Mouse (Mus musculus): ENCODE measurements at regions not wholly inside any gene's neighbourhood (a gene's known extent, or its start where the extent isn't known, plus 50 kb on each side); places are given as distances from the start of the nearest gene placed in this dataset.
"Not testable (repeated sequence)": the region's sequence is repeated elsewhere in the genome, so short reads cannot be mapped to it uniquely, and the experiment has no call there.

GRCm38 (mm10) chr4:10670846-10671428 lies 203.4 kb upstream of the 2610301B20Rik start:
- no peak for ATAC-seq (ENCODE audit: insufficient number of reproducible peaks, low FRiP score)
- WGBS = 45% methylated on average over 6 of the region's 6 CpGs

GRCm38 (mm10) chr4:10691086-10691485 lies 183.2 kb upstream of the 2610301B20Rik start:
- H3K9ac ChIP-seq = no peak overlapping the region
- H3K4me1 ChIP-seq (replicated peaks) = no peaks in the 10 kb centered on the region
- H3K4me3 ChIP-seq = no peak overlapping the region
- H3K36me3 ChIP-seq = no peaks in the 10 kb centered on the region
- ATAC-seq (ENCODE audit: insufficient number of reproducible peaks, low FRiP score) = no peak
- H3K9me3 ChIP-seq (replicated peaks) = no peaks in the 10 kb centered on the region
- no peak overlapping the region for H3K27ac ChIP-seq (ENCODE audit: poor library complexity, severe bottlenecking)
- 0 out of 2 replicates have a peak, but pooled peaks cover 5% of the 10 kb centered on the region for H3K27me3 ChIP-seq (replicated peaks)
- H3K4me2 ChIP-seq = no peak overlapping the region
- 77% methylated on average over 9 of the region's 9 CpGs for WGBS

More at GRCm38 (mm10) chr4:10670846-10671428, 203.4 kb upstream of the 2610301B20Rik start:
- H3K27ac ChIP-seq (ENCODE audit: poor library complexity, severe bottlenecking) = no peak overlapping the region
- H3K27me3 ChIP-seq (replicated peaks) = no peaks in the 10 kb centered on the region
- no peak overlapping the region for H3K9ac ChIP-seq
- H3K4me2 ChIP-seq = no peak overlapping the region
- no peaks in the 10 kb centered on the region for H3K36me3 ChIP-seq
- H3K4me3 ChIP-seq = no peak overlapping the region
- no peaks in the 10 kb centered on the region for H3K4me1 ChIP-seq (replicated peaks)
- H3K9me3 ChIP-seq (replicated peaks) = no peaks in the 10 kb centered on the region

- peaks cover 5% of the 10 kb centered on the region; the same call in 1 of the 2 replicates for H3K4me1 ChIP-seq (replicated peaks)
- WGBS = 75% methylated on average over 2 of the region's 2 CpGs
- 0 out of 2 replicates have a peak, but pooled peaks cover 5% of the 10 kb centered on the region for H3K27me3 ChIP-seq (replicated peaks)
- no peak overlapping the region for H3K27ac ChIP-seq (ENCODE audit: poor library complexity, severe bottlenecking)
- H3K36me3 ChIP-seq = no peaks in the 10 kb centered on the region
- H3K4me3 ChIP-seq = no peak overlapping the region
- no peaks in the 10 kb centered on the region for H3K9me3 ChIP-seq (replicated peaks)
- H3K9ac ChIP-seq = no peak overlapping the region
- H3K4me2 ChIP-seq = no peak overlapping the region
- ATAC-seq (ENCODE audit: insufficient number of reproducible peaks, low FRiP score) = no peak
Observed at GRCm38 (mm10) chr4:10692860-10693259, 181.4 kb upstream of the 2610301B20Rik start.

DNA sequence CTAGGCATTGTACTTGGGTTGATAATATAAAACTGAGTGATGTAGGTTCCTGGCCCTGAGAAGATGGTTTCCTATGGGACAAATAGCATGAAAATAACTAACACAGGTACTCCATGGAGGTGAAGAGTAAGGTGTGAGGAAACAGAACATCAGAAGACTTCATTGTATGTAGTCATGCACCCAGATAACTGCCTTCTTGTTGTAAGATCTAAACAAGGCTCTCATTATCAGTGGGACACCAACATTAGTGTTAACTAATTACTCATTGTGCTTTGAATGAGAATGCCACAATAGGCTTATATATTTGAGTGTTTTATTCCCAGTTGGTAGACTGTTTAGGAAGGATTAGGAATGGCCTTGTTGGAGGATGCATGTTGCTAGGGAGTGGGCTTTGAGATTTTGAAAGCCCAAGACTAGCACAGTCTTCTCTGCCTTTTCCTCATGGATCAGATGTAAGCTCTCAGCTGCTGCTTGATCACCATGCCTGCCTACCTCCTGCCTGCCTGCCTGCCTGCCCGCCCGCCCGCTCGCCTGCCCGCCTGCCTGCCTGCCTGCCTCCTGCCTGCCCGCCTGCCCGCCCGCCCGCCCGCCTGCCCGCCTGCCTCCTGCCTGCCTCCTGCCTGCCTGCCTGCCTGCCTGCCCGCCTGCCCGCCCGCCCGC lies 180.7 kb upstream of the 2610301B20Rik start:
- WGBS = 26% methylated on average over 3 of the region's 15 CpGs
- Histone ChIP-seq H3K4me1 (replicated peaks) (peaks cover 12% of the 10 kb centered on the region; the same call in 1 of the 2 replicates), H3K4me3 (peak overlapping the region; percentile 52), H3K4me2 (peak overlapping the region; percentile 68), H3K9me3 (replicated peaks) (no peaks in the 10 kb centered on the region), H3K36me3 (no peaks in the 10 kb centered on the region), H3K27me3 (replicated peaks) (0 out of 2 replicates have a peak, but pooled peaks cover 5% of the 10 kb centered on the region), H3K27ac (ENCODE audit: poor library complexity, severe bottlenecking) (0 out of 2 replicates have a peak overlapping the region, but pooled peaks have one; percentile 16), H3K9ac (peak overlapping the region; percentile 65; the same call in 1 of the 2 replicates)
- ATAC-seq (ENCODE audit: insufficient number of reproducible peaks, low FRiP score) = no peak

DNA sequence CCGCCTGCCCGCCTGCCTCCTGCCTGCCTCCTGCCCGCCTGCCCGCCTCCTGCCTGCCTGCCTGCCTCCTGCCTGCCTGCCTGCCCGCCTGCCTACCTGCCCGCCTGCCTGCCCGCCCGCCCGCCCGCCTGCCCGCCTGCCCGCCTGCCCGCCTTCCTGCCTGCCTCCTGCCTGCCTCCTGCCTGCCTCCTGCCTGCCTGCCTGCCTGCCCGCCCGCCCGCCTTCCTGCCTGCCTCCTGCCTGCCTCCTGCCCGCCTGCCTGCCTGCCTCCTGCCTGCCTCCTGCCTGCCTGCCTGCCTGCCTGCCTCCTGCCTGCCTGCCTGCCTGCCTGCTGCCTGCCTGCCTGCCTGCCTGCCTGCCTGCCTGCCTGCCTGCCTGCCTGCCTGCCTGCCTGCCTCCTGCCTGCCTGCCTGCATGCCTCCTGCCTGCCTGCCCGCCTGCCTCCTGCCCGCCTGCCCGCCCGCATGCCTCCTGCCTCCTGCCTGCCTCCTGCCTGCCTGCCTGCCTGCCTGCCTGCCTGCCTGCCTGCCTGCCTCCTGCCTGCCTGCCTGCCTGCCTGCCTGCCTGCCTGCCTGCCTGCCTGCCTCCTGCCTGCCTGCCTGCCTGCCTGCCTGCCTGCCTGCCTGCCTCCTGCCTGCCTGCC lies 180.1 kb upstream of the 2610301B20Rik start:
- H3K27ac ChIP-seq (ENCODE audit: poor library complexity, severe bottlenecking) = not testable (repeated sequence)
- peak overlapping the region; percentile 52 for H3K4me3 ChIP-seq
- no CpG with 5 or more reads among the region's 21 CpGs for WGBS

GRCm38 (mm10) chr4:10697225-10697836 lies 177.0 kb upstream of the 2610301B20Rik start:
- no peaks in the 10 kb centered on the region for H3K36me3 ChIP-seq
- H3K4me1 ChIP-seq (replicated peaks) = peaks cover 14% of the 10 kb centered on the region
- no peak for ATAC-seq (ENCODE audit: insufficient number of reproducible peaks, low FRiP score)
- no peak overlapping the region for H3K4me3 ChIP-seq
- no peak overlapping the region for H3K4me2 ChIP-seq
- H3K27ac ChIP-seq (ENCODE audit: poor library complexity, severe bottlenecking) = no peak overlapping the region
- 40% methylated on average over 1 of the region's 1 CpGs for WGBS
- no peak overlapping the region for H3K9ac ChIP-seq
- no peaks in the 10 kb centered on the region for H3K9me3 ChIP-seq (replicated peaks)
- 0 out of 2 replicates have a peak, but pooled peaks cover under 1% of the 10 kb centered on the region for H3K27me3 ChIP-seq (replicated peaks)

More for the DNA sequence above, 180.1 kb upstream of the 2610301B20Rik start:
- H3K4me1 ChIP-seq (replicated peaks) = peaks cover 13% of the 10 kb centered on the region; the same call in 1 of the 2 replicates
- H3K4me2 ChIP-seq = peak overlapping the region; percentile 68
- H3K27me3 ChIP-seq (replicated peaks); ATAC-seq (ENCODE audit: insufficient number of reproducible peaks, low FRiP score); H3K36me3 ChIP-seq; H3K9me3 ChIP-seq (replicated peaks): not testable (repeated sequence)
- peak overlapping the region; percentile 65; the same call in 1 of the 2 replicates for H3K9ac ChIP-seq

DNA sequence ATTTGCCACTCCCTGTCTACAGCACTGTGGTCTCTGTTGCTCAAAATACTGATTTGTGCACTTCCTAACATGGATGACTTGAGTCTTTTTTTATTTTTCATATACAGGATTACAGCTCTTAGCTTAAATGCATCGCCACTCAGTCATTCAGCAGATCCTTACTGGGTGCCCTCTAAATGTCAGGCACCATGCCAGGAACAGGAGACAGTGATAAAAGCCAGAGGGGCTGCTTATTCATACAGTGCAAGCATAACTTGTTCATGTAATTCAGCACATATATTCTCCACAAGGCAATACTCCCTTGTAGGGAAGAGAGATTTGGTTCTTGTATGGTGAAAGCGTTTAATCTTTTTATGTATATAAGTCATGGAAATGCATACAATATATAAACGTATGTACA lies 175.7 kb upstream of the 2610301B20Rik start:
- ATAC-seq (ENCODE audit: insufficient number of reproducible peaks, low FRiP score) = peak; percentile 78; the same call in 1 of the 2 replicates

GRCm38 (mm10) chr4:10701479-10701878 lies 172.8 kb upstream of the 2610301B20Rik start:
- Histone ChIP-seq H3K4me2 (no peak overlapping the region), H3K27me3 (replicated peaks) (no peaks in the 10 kb centered on the region), H3K9me3 (replicated peaks) (0 out of 2 replicates have a peak, but pooled peaks cover 4% of the 10 kb centered on the region), H3K9ac (no peak overlapping the region), H3K27ac (ENCODE audit: poor library complexity, severe bottlenecking) (no peak overlapping the region), H3K36me3 (no peaks in the 10 kb centered on the region), H3K4me3 (no peak overlapping the region), H3K4me1 (replicated peaks) (peaks cover 32% of the 10 kb centered on the region)
- no peak for ATAC-seq (ENCODE audit: insufficient number of reproducible peaks, low FRiP score)
- WGBS = 85% methylated on average over 10 of the region's 10 CpGs

More for the DNA sequence above, 175.7 kb upstream of the 2610301B20Rik start:
- Histone ChIP-seq H3K27me3 (replicated peaks) (no peaks in the 10 kb centered on the region), H3K4me1 (replicated peaks) (peaks cover 27% of the 10 kb centered on the region), H3K4me2 (no peak overlapping the region), H3K9ac (no peak overlapping the region), H3K27ac (ENCODE audit: poor library complexity, severe bottlenecking) (peak overlapping the region; percentile 77), H3K36me3 (no peaks in the 10 kb centered on the region), H3K9me3 (replicated peaks) (0 out of 2 replicates have a peak, but pooled peaks cover under 1% of the 10 kb centered on the region), H3K4me3 (no peak overlapping the region)
- WGBS = 59% methylated on average over 3 of the region's 3 CpGs

DNA sequence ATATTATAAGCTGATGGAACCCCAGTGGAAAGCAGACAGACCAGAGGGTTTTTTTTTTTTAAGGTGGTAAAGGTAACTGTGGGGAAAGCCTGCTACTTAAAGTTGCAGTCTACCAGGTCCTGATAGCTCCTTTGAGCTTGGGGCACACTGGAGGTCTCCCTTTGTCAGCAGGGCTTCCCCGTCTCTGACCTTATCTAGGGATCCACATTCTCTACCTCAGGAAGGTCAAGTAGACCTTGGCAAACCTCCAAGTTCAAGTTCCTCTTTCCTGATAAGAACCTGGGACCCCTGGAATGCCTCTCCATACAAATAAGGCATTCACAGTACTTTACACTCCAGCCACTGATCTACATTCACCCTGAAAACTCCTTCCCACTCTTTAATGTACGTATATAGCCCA lies 171.1 kb upstream of the 2610301B20Rik start:
- no peak overlapping the region for H3K4me3 ChIP-seq
- no peaks in the 10 kb centered on the region for H3K36me3 ChIP-seq
- 14% methylated on average over 2 of the region's 2 CpGs for WGBS
- no peak overlapping the region for H3K9ac ChIP-seq
- H3K9me3 ChIP-seq (replicated peaks) = 0 out of 2 replicates have a peak, but pooled peaks cover 4% of the 10 kb centered on the region
- no peak overlapping the region for H3K4me2 ChIP-seq
- H3K27ac ChIP-seq (ENCODE audit: poor library complexity, severe bottlenecking) = peak overlapping the region; percentile 71; the same call in 1 of the 2 replicates
- H3K27me3 ChIP-seq (replicated peaks) = no peaks in the 10 kb centered on the region
- peaks cover 30% of the 10 kb centered on the region for H3K4me1 ChIP-seq (replicated peaks)
- peak; percentile 74 for ATAC-seq (ENCODE audit: insufficient number of reproducible peaks, low FRiP score)

- H3K9me3 ChIP-seq (replicated peaks) = 0 out of 2 replicates have a peak, but pooled peaks cover 4% of the 10 kb centered on the region
- ATAC-seq (ENCODE audit: insufficient number of reproducible peaks, low FRiP score) = no peak
- no peak overlapping the region for H3K4me3 ChIP-seq
- H3K27me3 ChIP-seq (replicated peaks) = no peaks in the 10 kb centered on the region
- peaks cover 25% of the 10 kb centered on the region for H3K4me1 ChIP-seq (replicated peaks)
- no peak overlapping the region for H3K4me2 ChIP-seq
- no peaks in the 10 kb centered on the region for H3K36me3 ChIP-seq
- 70% methylated on average over 7 of the region's 7 CpGs for WGBS
- H3K27ac ChIP-seq (ENCODE audit: poor library complexity, severe bottlenecking) = no peak overlapping the region
- no peak overlapping the region for H3K9ac ChIP-seq
Observed at GRCm38 (mm10) chr4:10707016-10707657, 167.2 kb upstream of the 2610301B20Rik start.

Data from heart, embryonic 12.5 days (tissue).